Mouse (Mus musculus) adrenal gland, postnatal 4 days (tissue): ENCODE measurements around the gene Kank1. TPM values are rescaled to one million over a fixed set of nuclear protein-coding genes. Genes with fewer than 3 reads are reported as not detected.
A peak's percentile ranks its signal among the peaks of the same experiment; 100 is the strongest.
"Not testable (repeated sequence)": the region's sequence is repeated elsewhere in the genome, so short reads cannot be mapped to it uniquely, and the experiment has no call there.

Experiments
- DNase-seq, 2 experiments: peaks; one replicate each; pipeline ENCODE4 v3.0.0; 2021 to 2022; ENCODE audit warnings: low spot score in 2 of 2, mixed read lengths in 2 of 2
- total RNA-seq, 2 experiments: library from RNA; stranded (reverse); gene quantifications; 2 replicates each; pipeline ENCODE4 v1.2.3; 2021

The Kank1 gene
- total RNA-seq, 2 experiments from 2014 or later = 33.2 to 34.3 TPM

DNA sequence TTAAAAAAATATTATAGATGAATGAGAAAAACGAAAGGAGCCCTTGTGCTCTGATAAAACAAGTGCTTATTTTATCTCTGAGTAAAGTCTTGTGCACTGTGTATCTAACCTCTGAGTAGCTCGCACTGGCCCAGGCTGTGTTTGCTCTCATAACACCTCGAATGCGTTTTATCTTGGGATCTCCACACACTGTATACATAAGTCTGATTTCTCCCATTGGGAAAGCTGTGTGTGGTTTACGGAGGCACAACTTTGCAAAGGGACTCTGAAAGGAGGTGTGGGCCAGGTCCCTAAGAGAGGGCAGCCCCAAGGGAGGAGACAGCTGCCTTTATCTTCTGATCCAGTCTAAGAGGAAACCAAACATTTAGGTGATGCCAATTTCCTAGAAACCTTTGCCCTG, 198.6 kb downstream of the Kank1 start:
- no peak for DNase-seq

DNA sequence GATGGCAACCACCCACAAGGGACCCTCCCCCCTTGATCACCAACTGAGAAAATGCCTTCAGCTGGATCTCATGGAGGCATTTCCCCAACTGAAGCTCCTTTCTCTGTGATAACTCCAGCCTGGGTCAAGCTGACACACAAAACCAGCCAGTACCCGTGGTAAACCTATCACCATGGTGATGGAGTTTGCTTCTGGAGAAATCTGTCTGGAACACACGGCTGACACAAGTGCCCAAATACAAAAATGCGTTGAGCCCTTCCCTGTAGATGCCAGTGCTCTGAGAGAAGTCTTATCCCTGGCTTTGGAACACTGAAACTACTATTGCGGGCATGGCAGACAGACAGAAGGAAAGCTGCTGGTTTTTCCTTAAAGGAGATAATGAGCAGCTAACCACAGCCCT, 199.4 kb downstream of the Kank1 start:
- DNase-seq = no peak

DNA sequence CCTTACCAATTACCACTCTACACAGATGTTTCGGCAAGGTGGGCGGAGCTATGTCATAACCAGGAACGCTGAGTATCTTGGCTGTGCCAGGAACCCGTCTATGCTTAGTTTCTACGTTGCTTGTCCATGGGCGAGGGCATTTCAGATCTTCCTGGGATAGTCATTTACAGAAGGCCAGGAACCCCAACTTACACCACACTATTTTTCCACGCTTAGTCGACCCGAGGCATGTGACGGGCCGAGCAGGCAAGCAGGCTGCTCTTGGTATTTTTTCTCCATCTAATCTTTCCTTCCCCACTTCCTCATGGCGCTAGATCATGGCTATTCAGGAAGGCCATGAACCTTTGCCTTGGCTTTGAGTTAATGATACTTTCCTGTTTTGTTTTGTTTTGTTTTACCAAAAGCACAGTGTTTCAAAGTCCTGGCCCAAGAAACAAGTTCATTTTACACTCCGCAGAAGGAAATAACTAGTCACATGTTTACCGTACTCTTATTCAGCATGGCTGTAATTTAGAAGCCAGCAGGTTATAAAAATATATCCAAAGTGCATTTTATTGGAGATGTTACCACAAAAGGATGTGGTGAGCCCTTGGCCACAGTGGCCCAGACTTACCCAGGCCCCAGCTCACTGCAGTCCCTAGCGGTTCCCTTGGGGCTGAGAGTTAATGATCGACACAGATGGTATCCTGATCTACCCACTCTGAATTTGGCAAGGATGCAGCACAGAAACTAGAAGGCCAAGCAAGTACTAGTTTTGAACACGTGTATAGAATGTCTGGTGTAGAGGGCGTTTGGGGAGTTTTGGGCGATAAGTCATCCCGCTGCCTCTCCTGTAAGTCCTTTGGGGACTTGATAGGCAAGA, 200.2 kb downstream of the Kank1 start:
- no peak for DNase-seq

- no peak for DNase-seq
Measured at GRCm38 (mm10) chr19:25438246-25438645, 201.5 kb downstream of the Kank1 start.

GRCm38 (mm10) chr19:25439807-25440206, 203.0 kb downstream of the Kank1 start:
- no peak for DNase-seq

GRCm38 (mm10) chr19:25440736-25441135, 204.0 kb downstream of the Kank1 start:
- no peak for DNase-seq

- DNase-seq = peak in 1 of 2 experiments; percentile 30
Measured at GRCm38 (mm10) chr19:25445054-25445453, 208.3 kb downstream of the Kank1 start.

GRCm38 (mm10) chr19:25445842-25446241, 209.1 kb downstream of the Kank1 start:
- DNase-seq = no peak

GRCm38 (mm10) chr19:25446683-25447082, 209.9 kb downstream of the Kank1 start:
- DNase-seq = no peak

DNA sequence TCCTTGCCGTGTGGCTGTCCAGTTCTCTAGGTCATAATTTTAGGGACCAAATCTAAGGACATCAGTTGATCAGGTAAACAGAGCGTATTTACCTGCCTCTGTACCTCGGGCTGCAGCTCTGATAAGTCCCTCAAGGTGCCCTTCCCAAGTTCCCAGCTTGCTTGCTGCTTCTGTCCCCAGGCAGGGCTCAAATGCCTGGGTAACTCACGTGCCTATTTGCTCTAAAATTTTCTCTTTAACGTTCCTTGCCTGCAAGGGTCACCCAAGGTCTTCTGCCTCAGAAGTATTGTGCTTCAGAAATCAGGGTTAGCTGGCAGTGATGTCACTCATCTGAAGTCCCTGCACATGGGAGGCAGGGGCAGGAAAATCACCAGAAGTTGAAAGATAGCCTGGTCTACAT, 210.6 kb downstream of the Kank1 start:
- no peak for DNase-seq

GRCm38 (mm10) chr19:25450869-25451629, 214.3 kb downstream of the Kank1 start:
- DNase-seq = no peak

- DNase-seq = no peak
Measured at GRCm38 (mm10) chr19:25453146-25453545, 216.4 kb downstream of the Kank1 start.

GRCm38 (mm10) chr19:25460760-25461159, 224.0 kb downstream of the Kank1 start:
- DNase-seq = no peak

DNA sequence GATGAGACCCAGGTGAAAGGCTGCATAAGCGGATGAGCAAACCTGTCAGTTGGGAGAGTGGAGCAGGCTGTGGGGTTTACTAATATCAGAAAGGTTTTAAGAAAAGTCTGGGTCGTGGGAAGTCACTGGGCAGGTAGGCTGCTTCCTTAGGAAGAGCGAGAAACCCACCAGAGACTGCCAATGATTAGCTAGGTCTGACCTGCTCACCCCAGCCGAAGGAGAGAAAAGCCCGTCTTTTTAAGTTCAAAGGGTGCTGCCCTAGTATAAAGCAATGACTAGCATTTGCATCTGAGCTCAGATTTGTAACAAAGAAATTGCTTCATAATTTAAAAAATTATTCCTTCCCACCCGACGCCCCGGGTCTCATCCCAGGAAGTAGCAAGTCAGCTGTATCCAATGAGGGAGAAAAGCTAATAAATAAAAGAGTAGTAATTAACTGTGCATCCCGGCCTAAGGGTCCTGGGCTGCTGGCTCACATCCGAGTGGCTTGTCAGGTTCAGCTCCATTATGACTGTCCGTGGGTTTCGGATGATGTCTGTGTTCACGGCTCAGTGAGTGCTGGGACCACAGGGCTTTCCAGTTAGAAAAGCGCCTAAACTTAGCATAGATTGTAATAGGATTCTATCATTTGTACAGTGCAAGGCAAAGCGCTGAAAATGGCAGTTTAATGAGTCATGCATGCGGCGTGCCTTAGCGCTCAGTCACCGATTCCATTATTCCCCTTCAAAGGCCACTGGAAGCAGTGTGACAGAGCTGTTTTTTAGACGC, 225.0 kb downstream of the Kank1 start:
- no peak for DNase-seq

DNA sequence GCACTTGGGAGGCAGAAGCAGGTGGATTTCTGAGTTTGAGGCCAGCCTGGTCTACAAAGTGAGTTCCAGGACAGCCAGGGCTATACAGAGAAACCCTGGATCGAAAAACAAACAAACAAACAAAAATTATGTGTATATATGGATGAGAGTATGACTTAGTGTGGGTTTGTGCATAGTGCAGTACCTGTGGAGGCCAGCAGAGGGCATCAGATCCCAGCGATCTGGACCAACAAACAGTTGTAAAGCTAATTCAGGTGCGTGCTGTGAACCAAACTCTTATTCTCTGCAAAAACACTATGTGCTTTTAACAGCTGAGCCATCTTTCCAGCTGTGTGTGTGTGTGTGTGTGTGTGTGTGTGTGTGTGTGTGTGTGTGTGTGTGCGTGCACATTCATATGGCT, 239.0 kb downstream of the Kank1 start:
- DNase-seq = not testable (repeated sequence)

DNA sequence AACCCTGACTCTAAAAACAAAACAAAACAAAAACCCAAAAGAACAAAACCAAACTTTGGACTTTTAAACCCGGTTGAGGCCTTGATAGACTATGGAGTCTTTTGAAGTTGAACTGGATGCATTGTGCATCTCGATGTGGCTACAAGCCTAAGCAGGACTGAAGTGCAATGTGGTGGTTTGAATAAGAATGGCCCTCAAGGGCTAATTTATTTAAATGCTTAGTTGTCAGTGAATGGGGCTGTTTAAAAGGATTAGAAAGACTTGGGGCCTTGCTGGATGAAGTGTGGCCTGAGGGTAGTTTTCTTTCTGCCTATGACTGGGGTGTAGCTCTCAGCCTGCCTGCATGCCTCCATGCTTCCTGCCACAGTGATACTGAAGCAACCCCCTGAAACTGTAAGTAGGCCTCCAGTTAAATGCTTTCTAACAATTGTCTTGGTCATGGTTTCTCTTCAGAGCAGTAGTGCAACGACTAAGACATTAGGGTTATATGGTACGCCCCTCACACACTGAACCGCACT, 242.4 kb downstream of the Kank1 start:
- DNase-seq = no peak

DNA sequence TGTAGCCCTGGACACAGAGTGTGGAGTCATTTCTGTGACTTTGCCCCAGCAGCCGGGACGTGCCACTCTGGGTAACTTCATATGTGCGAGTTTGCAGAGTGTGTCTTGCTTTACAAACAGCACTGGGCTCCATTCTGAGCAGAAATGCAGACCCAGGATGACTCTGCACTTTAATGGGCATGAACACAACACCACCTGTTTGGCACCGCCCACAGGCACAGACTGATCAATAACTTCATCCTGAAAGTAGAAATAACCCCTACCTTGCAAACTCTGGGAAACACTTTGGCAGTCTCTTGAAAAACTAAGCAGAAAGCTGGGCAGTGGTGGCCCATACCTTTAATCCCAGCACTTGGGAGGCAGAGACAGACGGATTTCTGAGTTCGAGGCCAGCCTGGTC, 244.0 kb downstream of the Kank1 start:
- no peak for DNase-seq
